Mouse (Mus musculus): ENCODE data around the gene Cd4.

GRCm38 (mm10) chr6:124913214-124913613 lies 25.2 kb upstream of the Cd4 start:
- TF ChIP-seq CTCF (IDR thresholded peaks at IDR 0.05; ENCODE audit: insufficient read depth, low read depth, low read length) (no peak), POLR2A (IDR thresholded peaks at IDR 0.05; ENCODE audit: insufficient read depth, low read depth, low read length) (no peak)
